Mouse (Mus musculus): Measurements from ENCODE around the gene Rinl.

DNA sequence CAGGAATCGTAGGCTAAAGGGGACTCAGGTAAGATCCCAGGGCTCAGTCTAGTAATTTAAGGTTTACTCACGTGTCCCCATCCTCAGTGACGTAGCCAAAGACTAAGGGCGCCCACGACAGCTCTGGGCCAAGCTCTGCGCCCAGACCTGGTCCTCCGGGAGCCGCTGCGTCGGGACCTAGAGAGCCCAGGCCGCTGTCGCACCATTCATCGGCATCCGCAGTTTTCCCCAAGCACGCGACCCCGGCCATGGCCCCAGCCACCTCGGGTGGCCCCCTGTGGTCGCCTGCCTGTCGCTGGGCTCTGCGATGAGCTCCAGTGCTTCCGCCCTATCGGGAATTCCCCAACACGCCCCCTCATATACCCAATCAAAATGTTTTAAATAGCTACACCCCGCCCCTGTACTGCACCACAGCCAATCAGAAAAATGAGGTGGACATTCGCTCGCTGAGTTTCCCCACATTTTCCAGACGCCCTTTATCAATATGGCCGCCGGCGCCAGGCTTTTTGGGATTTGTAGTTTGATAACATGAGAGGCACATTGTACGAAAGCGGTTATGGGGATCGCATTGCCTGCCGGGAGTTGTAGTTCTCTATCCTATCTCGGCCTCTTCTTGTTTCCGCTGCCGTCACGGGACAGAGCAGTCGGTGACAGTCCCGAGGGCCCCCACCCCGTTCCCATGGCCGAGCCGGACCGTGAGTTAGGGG is 22.4 kb upstream of the Rinl start, which contains the start of gene Sirt2:
- TF ChIP-seq ZMIZ1 (IDR thresholded peaks at IDR 0.05; ENCODE audit: low read depth, low read length): no peak; the same call in 1 of the 2 replicates
- TF ChIP-seq ZC3H11A (IDR thresholded peaks at IDR 0.05; ENCODE audit: low read depth, low read length): no peak
- TF ChIP-seq MAX (IDR thresholded peaks at IDR 0.05; ENCODE audit: low read length): peak; percentile 75
